Mouse (Mus musculus): ENCODE results near the gene Nrn1.

Nrn1 gene

DNA sequence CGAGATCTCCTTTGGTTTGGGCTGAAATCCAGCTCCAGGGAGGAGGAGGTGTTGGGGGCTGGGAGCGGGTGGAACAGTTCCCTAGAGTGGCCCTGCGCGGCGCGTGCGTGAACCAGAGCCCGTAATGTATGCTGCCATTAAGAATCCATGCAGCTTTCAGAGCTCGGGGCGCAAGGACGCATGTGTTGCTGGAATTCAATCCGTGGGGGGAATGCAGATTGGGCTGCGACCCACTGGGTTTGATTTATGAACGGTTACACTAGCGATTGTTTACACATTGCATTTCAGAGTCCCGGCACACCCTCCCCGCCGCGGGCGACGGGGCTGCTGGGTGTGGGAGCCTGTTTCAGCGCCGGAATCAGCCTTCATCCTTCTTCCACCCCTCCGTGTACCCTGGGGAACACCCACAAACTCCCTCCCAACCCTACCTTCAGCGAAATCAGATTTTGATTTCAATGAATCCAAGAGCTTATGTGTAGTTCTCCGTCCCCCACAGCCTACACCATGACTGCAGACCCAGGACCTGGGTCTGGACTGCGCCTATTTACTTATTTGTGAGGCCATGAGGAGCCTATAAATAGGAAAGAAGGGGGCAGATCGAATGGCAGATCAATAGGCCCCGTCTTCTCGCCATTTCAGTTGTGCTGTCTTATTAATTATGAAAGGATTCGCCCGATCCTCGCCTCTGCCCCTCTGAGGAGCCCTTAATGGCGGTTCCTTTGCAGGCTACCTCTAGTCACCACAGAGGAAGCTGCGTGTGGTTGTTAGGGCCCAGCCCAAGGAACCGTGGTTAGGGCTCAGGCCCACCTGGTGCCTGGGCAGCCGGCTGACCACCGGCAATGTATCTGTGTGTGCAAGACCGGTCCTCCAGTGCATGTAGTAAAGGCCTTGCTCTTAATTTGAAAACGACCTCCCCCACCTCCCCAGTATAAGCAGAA is 10.1 kb downstream of the Nrn1 start:
- DNase-seq, result no peak

DNA sequence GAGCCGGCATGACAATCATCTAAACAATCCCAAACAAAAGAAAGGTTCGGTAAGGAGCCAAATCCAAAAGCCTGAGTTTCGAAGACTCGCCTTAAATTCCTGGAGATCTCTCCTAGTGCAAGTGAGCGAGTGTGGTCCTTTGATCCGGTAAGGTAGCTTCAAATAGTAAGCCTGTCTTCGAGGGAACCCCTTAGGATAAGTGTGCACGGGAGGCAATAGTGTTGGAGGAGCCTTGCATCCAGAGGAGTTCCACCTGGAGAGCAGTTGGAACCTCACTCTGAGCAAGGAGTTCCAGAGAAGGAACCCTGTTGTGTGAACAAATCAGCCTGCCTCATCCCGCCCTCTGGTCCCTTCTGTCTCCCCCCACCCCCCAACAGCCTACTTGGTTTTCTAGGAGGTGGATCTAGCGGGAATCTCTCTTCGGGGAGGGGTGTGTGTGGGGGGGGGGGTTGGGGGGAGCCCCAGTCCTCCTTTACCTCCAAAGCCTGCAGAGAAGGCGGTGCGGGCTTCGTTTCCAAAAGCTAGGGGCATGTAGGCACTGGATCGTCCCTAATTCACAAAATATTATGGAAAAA is 11.1 kb downstream of the Nrn1 start:
- no peak for DNase-seq

DNA sequence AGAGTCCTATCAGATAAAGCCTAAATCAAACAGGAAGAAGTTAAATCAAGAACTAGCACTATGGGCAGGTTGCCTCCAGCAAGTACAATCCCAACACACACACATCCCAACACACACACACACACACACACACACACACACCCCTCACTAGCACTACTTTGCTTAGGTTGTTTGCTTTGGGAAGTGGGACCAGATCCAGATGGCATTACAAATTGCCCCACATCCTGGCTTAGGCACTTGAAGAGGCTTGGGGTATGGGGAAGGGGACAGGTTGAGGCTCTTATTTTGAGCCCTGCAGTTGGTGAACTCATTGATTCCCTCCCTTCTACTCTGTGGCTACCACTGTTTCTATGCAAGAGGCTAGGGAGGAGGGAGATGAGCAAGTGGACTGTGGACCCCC is 12.6 kb downstream of the Nrn1 start:
- DNase-seq, result no peak

DNA sequence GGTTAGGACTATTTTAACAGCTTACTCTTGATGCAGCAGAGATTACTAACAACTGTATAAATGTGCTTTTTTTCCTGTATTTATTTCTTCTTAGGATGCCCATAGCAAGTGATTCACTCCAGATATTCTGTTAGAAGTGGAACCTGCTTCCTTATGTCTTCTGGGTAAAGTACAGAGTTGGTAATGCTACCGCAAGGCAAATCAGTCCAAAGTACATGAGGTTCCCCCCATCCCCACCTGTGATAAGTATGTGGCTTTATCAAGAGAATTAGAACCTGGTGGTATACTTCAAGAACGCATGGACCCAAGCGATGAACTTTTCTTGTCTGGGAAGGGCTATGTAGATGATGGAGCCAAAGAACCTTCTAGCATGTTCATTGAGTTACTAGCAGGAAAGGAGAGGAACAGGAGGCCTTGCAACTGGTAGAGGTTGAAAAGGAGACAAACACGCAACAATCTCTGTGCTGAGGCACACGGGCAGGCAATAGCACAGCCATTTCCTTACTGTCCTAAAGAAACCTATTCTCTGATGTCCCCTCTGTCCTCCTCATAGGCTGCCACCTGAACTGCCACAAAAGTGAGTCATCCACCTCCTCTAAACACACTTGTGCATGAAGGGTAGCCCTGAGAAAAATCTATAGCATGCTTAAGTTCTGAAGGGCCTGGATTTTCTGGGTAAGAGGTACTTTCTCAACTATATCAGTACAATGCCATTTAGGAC is 14.5 kb downstream of the Nrn1 start:
- DNase-seq, result no peak

DNA sequence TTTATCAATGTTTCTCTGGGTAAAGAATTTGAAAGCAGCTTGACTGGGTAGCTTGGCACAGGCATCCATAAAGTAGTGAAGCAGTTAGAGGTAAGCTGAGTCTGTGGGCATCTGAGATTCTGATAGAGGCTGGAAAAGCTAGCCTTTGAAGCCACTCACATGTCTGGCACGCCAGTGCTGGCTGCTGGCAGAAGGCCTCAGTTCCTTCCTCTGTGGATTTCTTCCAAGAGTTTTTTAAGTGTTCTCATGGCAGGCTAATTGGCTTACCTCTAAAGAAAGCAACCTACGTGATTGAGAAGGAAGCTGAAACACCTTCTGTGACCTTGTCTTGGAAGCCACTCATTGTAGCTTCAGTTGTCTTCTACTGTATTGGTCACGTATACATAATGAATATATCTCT is 17.6 kb downstream of the Nrn1 start:
- no peak for DNase-seq

DNA sequence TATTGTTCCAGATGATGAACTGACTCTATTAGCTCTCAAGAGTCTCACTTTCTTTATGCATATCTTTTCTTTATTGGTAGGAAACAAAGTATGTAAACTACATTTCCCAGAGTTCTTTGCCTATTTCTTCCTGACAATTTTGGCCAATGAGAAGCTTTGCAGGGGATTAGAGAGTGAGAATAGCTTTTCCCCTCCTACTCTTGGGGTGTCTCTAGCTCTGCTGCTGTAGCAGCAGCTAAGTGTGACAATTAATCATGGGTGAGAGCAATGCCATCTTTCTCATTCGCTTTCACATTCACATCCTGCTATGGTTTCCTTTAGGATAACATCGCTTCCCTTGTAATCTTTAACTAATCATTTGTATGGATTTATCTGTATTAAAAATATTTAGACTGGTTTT is 18.2 kb downstream of the Nrn1 start:
- DNase-seq, result no peak

DNA sequence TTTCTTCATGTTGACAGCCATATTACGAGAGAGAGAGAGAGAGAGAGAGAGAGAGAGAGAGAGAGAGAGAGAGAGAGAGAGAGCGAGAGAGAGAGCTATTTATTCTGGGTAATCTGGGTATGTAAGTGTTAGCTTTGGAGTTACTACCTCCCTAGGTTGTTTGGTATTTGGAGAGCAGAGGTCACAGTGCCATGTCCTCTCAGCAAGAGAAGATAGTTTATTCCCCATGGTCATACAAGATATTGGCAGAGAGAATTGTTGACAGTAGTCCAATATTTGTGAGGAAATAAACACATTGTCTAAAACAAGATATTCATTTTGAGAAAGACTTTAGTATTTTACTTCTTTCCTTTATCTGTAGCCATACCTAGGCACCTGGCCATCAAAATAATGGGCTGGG is 20.8 kb downstream of the Nrn1 start:
- no peak for DNase-seq

DNA sequence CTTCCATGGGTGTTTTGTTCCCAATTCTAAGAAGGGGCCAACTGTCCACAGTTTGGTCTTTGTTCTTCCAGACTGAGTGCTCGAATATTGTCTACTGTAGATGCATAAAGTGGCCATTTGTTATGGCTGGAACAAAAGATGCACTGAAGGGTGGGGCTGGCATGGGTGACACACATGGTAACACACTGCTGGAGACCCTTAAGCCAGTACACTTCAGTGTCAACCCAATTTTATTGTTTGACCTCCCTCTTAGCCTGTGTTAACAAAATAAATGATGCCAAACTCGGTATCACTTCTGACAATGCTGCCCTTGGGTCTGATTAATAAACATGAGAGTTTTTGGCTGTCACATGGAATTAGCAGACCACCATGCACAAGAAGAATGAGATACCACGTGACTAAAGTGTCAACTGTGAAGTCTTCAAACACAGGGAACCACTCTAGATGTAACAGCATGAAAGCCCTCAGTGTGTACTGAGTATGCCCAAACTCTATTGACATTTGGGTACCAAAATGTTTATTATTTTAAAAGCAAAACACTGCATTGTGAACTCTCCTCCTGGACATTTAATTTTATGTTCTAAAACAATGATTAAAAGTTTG is 27.7 kb downstream of the Nrn1 start:
- no peak for DNase-seq

DNA sequence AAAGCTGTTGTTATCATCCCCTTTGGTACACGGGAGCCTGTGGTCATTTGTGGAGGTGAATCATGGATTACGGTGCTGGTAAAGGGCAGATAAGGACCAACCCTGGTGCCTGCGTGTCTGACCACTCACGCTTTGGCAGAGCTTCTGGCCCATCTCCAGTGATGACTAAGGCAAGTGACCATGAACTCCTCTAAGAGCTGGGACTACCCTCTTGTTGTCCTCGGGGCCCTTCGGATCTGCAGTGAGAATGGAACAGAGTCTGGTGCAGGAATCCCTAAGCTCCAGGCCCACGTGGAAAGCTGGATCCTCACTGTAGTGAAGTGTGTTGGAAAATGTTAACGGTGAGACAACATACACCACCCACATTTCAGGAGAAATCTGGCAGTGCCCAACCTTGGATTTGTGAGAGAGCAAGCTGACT is 38.6 kb downstream of the Nrn1 start:
- DNase-seq, result peak; percentile 10 to 17

DNA sequence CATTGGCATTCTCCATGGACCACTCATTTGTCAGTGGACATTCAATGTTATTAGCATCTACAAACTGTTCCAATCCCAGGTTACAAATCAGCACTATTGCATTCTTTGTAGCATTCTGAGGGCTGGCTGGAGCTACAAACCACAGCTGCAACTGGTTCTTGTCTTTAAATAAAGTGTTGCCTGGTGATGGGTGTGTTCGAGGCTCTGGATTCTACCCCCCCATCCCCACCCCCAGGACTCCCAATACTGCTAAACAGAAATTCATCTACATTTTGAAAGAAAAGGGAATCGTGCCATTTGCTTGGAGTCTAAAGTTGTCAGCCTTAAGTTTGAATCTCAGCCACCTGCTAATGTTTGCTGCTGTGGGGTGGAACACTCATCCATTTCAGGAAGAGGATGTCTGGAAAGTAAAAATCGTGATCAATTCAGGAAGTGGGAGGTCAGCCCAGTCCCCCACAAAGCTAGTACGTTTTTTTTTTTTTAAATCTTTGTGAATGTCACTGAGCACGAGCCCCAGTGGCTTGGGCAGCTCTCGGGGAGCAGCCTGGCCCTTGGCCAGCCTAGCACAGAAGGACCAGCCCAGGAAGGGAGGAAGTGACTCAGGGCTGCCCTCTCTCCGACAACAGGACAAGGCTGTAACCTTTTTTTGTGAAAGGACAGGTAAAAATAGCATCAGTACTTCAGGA is 39.3 kb downstream of the Nrn1 start:
- DNase-seq, result peak in 1 of 2 experiments; percentile 15

DNA sequence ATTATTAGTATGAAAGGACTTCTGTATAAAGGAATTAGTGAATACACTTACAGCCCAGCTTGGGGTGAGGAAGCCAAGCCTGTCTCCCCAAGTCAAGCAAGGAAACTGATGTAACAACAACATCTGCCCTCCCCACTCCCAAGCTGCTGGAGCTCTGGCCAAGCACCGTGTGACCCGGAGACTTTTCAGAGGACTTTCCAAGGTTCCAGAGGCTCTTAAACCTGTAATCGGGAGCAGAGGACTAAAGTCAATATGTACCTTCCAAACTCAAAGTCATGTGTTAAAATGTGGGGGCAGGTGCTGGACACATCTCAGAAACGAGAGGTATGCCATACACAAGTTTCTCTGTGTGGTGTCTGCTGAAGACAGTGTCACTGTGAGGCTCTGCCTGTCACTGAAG is 51.4 kb downstream of the Nrn1 start:
- DNase-seq, result no peak

DNA sequence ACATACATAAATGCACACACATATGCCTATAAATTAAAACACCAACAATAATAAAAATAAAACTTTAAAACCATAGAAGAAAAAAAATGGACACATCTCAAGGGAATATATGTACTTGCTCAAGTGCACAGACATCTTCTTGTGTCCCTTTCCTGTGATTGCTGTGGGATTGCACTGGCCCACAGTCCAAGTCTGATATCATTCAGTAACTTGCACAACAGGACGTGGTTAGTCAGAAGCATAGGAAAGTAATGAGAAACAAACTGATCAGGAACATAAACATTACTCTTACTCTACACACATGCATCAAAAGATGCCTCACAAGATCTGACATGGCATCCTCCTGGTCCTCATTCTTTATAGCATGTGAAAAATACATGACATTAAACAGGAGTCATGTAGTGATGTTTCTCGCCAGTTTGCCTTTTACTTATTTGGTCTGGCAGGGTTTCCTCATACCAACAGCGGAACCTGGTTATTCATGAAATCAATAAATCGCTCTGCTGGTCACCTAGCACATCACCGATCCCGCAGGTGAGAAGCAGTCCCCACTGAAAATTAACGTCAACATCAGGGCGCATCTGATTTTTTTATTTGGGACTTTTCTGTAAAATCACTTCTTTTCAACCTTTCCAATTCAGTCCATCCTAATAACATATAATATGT is 54.1 kb downstream of the Nrn1 start:
- DNase-seq, result no peak

DNA sequence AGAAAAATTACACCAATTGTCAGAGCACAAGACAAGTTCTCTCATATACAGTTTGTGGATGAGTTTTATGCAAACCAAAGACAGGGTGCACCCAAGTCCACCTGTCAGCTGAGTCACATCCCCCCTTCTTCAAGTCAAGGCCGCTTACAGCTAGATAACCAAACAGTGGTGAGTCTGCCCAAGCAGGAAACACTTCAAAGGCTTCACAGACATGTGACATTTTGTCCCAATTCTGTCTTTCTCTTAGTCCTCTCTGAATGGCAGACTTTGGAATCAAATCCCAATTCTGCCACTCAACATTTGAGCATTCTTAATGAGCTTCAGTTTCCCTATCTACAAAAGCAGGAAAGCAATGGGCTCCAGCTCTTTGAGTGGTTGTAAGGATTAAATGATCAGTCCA is 55.6 kb downstream of the Nrn1 start:
- DNase-seq, result no peak
